Mouse (Mus musculus) bone marrow macrophage, adult 2 months (primary cell): ENCODE data around the gene Ube2cbp. TPM values are rescaled to one million over a fixed set of nuclear protein-coding genes. Genes with fewer than 3 reads are reported as not detected.

ENCODE experiments used
- H3K27ac ChIP-seq: 2 replicates; pipeline ENCODE4 v1.5.1; 2012; ENCODE audit warnings: low read depth, low read length; ENCODE audit not compliant: insufficient read depth
- H3K4me1 ChIP-seq: 2 replicates; pipeline ENCODE4 v1.6.1; 2012; ENCODE audit warnings: low read length; ENCODE audit not compliant: control insufficient read depth, insufficient read depth
- H3K4me3 ChIP-seq: 2 replicates; pipeline ENCODE4 v1.5.1; 2012; ENCODE audit warnings: mild to moderate bottlenecking, low read length, moderate library complexity; ENCODE audit not compliant: insufficient read depth
- CTCF ChIP-seq: IDR thresholded peaks from 2 replicates; pipeline ENCODE4 v1.5.1; 2012; ENCODE audit warnings: low read depth, mild to moderate bottlenecking, low read length, moderate library complexity
- POLR2A ChIP-seq: IDR thresholded peaks from 2 replicates; pipeline ENCODE4 v1.6.1; 2012; ENCODE audit warnings: mild to moderate bottlenecking, low read depth, low read length, borderline replicate concordance
- polyA plus RNA-seq: library from polyadenylated mRNA; stranded (reverse); fragments of >200 nt; gene quantifications from 2 replicates; pipeline ENCODE4 v1.2.4, GENCODE M21; 2012; ENCODE audit not compliant: missing spikeins, insufficient read depth, insufficient read length

Gene Ube2cbp
- polyA plus RNA-seq, 1 experiment = 0.31 TPM

DNA sequence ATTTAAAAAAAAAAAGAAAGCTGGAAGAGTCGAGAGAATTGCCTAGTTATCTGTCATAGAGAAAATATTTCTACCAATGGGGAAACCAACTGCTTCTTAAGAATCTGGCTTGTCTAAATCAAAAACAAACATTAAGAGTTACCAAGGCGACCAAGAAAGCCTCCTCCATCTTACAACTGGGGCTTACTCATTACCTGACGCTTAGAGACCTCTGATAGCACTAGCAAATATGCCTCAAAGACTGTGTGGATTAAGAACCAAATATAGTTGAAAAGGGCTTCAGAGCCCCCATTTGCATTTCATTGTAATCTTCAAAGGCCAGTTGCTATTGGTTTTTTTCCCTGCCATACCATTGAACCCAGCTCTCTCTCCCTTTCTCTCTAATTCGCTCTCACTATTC lies 76.2 kb downstream of the Ube2cbp start:
- no peak overlapping the region for H3K27ac ChIP-seq
- TF ChIP-seq CTCF = no peak
- TF ChIP-seq POLR2A = no peak
- no peaks in the 10 kb centered on the region for H3K4me1 ChIP-seq
- no peak overlapping the region for H3K4me3 ChIP-seq

DNA sequence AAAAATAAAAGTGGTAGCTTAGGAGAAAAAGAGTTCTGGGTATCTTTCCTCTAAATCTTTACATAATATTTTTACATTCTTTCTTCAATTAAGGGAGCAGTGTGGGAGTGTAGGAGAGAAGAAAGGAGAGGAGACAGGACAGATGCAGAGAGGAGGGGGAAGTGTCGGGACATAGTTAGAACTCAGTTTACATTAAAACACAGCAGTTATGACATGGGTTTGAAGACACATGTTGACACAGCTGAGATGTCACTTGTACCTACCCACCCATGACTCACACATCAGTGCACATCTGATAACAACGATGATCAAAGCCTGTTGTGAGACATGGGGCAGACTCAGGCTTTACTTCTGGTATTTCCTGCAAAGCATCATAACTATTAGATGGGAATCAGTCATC lies 87.8 kb downstream of the Ube2cbp start:
- no peak overlapping the region for H3K4me3 ChIP-seq
- H3K4me1 ChIP-seq = no peaks in the 10 kb centered on the region
- no peak overlapping the region for H3K27ac ChIP-seq
- no peak for TF ChIP-seq CTCF

DNA sequence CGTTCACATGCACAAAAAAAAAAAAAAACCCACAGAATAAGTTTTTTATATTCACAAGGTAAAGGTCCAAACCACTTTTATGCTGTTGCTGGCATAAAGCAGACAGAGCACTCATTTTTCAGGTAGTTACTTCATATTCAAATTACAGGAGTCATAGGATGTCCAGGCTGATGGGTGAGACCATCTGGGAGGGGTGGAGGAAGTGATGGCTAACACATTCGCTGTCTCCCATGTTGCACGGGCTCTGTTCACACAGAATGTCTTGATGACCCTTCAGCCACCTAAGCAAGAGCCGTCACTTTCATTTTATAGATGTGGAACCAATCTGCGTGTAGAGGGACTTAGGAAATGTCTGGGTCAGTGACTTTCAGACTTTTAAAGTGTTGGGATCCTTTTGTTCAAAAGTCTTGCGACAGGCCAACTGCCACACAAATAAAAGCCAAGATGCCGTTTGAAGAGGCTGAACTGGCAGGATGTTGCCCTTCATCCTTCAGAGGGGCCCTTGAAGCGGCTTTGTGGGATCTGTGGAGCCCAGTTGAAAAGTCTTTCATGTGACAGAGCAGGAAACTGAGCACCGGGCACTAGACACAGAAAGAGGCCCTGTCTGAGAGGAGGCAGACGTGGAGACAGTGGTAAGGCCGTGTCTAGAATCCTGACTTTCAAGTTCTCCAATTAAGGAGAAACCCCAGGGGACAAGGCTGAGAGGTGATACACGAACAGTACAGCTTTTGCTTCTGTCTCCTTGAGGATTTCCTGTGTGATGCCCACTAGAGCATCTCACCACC lies 91.8 kb downstream of the Ube2cbp start:
- no peak overlapping the region for H3K27ac ChIP-seq
- no peaks in the 10 kb centered on the region for H3K4me1 ChIP-seq
- TF ChIP-seq POLR2A = no peak
- no peak for TF ChIP-seq CTCF
- no peak overlapping the region for H3K4me3 ChIP-seq

DNA sequence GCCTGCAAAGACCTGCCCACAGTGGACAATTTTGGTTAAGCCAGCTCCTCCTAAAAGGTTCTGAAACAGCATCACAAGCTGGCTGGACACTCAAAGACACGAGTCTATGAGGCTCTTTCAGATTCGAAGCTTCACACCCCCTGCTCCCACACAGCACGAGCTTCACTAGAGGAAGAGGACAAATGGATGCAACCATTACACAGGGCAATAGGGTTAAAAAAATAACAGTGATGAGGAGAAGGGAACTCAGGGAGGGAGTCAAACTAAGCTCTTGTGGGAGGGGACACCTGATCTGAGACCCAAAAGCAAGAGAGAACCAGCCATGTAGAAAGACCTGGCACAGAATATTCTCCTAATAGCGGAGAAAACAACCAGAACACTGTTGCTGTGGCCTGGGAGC lies 95.5 kb downstream of the Ube2cbp start:
- Histone ChIP-seq H3K27ac (no peak overlapping the region), H3K4me1 (no peaks in the 10 kb centered on the region), H3K4me3 (no peak overlapping the region)
- TF ChIP-seq CTCF (no peak), POLR2A (no peak)

DNA sequence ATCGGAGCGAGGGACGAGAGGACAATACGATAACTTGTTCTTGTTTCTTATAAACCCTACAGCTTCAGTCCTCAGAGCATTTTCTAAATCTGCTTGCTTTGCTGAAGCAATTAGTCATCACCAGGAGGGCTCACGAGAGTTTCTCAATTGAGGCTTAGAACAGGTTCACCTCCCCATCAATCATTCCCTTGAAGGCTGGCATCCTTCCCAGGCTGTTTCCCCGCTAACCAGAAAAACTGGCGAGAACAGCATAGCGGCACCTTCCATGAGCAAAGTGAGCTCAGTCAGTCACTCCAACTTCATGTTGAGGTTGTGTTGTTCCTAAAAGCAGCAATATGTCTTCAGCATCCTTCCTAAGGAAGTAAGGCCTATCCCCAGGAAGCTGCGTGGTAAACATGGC lies 104.2 kb downstream of the Ube2cbp start:
- Histone ChIP-seq H3K4me1 (no peaks in the 10 kb centered on the region), H3K27ac (no peak overlapping the region), H3K4me3 (no peak overlapping the region)
- no peak for TF ChIP-seq CTCF
- TF ChIP-seq POLR2A = no peak

DNA sequence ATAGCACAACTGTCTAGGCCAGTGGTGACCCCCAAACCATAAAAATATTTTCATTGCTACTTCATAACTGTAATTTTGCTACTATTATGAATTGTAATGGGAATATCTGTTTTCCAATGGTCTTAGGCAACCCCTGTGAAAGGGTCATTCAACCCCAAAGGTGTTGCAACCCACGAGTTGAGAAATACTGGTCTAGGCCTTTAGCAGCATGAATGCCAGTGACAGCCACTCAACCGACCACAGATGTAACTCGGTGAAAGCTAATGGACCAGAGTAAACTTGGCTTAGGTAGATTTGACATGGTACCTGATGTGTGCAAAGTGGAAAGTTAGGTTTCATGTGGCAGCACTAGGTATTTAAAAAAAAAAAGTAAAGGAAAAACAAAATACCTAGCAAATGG lies 108.9 kb downstream of the Ube2cbp start:
- no peak for TF ChIP-seq CTCF
- TF ChIP-seq POLR2A = no peak
- Histone ChIP-seq H3K4me1 (no peaks in the 10 kb centered on the region), H3K4me3 (no peak overlapping the region), H3K27ac (no peak overlapping the region)

DNA sequence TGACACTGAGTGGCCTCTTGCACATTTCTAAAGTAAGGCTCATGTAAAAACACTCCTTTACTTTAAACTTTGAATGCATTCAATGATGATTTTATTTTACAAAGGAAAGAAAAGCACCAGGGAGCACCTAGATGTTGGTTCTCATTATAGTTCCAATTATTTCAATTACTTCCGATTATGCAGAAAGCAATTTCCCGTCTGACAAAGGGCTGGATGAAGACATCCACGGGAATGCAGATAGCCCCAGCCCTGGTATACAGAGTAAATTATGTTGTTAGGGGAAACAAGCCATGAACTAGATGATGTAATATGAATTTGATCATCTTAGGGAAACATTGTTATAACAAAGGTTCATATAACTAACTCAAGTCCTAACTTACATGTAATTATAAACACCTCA lies 113.3 kb downstream of the Ube2cbp start:
- Histone ChIP-seq H3K4me3 (no peak overlapping the region), H3K4me1 (no peaks in the 10 kb centered on the region), H3K27ac (no peak overlapping the region)
- TF ChIP-seq POLR2A = no peak
- TF ChIP-seq CTCF = no peak

DNA sequence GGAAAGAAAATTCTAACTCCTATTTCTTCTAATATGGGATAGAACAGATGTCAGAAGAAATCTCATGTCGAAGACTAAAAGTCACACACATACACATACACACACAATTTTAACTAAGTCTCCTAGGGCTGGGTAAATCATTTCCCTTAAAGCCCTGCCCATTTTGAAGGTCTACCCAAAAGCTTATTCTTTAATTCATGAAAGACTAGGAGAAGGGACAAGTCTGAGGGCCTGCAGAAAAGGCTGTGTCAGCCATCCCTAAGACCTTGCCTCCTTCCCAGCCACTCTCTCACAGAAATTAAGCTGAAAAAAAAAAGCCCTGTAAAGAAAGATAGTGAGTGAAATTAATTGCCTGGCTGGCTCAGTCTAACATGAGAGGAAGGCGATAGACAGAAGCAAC lies 128.0 kb downstream of the Ube2cbp start:
- no peak for TF ChIP-seq CTCF
- no peak for TF ChIP-seq POLR2A
- Histone ChIP-seq H3K4me1 (no peaks in the 10 kb centered on the region), H3K4me3 (no peak overlapping the region), H3K27ac (no peak overlapping the region)

DNA sequence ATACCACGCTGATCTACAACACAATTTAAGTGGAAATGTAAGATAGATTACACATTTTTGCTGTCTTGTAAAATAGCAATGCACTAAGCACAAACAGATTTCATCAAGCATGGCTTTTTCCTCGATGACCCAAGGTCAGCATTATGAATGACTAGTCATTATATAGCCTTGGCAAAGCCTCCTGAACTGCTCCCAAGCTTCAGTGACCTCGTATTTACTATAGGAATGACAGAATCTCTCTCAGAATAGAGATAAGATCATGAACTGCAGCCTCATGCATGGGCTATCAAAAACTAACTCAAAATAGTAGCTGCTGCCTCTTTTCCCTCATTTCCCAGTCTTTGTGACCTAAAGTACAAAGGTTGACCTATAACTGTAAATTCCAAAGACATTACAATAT lies 128.4 kb downstream of the Ube2cbp start:
- no peak for TF ChIP-seq CTCF
- no peak for TF ChIP-seq POLR2A
- H3K4me3 ChIP-seq = no peak overlapping the region

DNA sequence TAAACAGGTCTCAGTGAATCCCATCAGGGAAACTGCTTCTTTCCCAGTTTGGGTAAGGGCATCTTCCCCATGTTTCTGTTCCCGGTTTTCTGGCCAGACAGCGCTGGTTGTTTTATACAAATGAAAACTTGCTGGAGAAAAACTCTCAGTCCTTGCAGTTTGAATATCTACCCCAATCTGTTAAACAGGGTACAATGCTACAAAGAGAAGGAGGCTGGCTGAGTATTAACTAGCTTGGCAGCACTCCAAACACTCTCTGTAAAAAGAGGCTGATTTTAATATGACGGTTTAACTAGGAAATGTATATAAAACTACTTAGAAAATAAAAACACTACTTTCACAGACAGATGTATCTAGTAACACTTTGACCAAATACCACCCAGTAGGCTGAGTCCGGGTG lies 129.2 kb downstream of the Ube2cbp start:
- Histone ChIP-seq H3K4me1 (no peaks in the 10 kb centered on the region), H3K4me3 (no peak overlapping the region), H3K27ac (no peak overlapping the region)
- TF ChIP-seq POLR2A (no peak), CTCF (no peak)

More for the DNA sequence above, 128.4 kb downstream of the Ube2cbp start:
- no peak overlapping the region for H3K27ac ChIP-seq
- H3K4me1 ChIP-seq = no peaks in the 10 kb centered on the region
